Mouse (Mus musculus): ENCODE data around the gene Prickle2.

DNA sequence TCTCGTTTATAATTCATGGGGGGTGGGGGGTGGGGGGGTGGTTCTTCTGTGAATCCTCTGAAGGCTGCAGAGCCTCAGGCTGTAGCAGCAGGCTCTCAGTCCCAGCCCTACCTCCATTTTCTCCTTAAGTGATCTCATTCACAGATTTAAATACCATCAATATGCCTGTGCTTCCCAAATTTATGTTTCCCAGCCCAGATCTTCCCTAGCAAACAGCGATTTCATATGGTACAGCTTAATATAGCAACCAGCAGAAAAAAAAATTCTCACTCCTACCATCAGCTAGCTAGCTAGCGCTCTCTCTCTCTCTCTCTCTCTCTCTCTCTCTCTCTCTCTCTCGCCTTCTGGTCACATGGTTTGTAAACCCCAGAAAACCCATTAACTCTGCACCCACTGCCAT, 42.5 kb downstream of the Prickle2 start:
- no peak for TF ChIP-seq POLR2A (IDR thresholded peaks at IDR 0.05; ENCODE audit: insufficient read length, low read depth)
- no peak for TF ChIP-seq MAX (IDR thresholded peaks at IDR 0.05; ENCODE audit: low read depth)
- no peak for TF ChIP-seq POLR2AphosphoS2 (IDR thresholded peaks at IDR 0.05; ENCODE audit: insufficient read length, low read depth)
- no peak for TF ChIP-seq TCF3 (IDR thresholded peaks at IDR 0.05; ENCODE audit: insufficient read length, low read depth)
